Mouse (Mus musculus) skeletal muscle tissue, adult 2 months (tissue): ENCODE results near the gene Phc2.

Experiments used
- DNase-seq: peaks from one replicate; pipeline ENCODE4 v3.0.0-alpha.2; 2012; ENCODE audit warnings: low read depth, low spot score

Phc2 gene

DNA sequence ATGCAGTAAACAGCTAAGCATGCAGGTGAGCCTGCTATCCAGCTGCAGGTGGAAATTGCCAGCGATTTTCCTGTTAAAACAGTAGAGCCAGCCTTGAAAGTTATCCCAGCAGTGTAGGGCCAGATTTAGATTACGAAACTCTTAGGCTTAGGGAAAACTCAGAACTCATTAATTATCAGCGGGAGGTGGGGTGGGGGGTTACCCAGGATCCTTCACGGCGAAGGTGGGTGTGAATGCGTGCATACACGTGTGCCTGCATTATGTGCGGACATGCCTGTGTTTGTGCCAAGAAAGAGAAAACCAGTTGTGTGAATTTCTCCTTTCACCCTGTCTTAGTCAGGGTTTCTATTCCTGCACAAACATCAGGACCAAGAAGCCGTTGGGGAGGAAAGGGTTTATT lies 62.2 kb downstream of the Phc2 start:
- no peak for DNase-seq

DNA sequence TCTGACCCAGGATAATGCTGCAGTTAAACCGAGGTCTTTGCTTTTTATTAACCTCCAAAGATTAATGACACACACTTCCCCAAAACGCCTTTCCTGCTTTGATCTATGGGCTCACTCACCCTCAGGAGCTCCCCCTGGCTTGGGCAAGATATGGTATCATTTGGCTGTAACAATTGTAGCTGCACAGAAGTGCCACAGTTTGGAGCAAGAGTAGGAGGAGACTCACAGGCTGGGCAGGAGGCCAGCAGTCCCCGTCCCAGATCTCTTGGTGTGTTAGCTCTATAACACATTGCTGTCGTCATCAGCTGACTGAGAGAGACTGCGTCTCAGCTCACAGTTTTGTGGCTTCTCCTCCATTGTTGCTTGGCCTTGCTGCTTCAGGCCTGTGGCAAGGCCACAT lies 65.6 kb downstream of the Phc2 start:
- no peak for DNase-seq

DNA sequence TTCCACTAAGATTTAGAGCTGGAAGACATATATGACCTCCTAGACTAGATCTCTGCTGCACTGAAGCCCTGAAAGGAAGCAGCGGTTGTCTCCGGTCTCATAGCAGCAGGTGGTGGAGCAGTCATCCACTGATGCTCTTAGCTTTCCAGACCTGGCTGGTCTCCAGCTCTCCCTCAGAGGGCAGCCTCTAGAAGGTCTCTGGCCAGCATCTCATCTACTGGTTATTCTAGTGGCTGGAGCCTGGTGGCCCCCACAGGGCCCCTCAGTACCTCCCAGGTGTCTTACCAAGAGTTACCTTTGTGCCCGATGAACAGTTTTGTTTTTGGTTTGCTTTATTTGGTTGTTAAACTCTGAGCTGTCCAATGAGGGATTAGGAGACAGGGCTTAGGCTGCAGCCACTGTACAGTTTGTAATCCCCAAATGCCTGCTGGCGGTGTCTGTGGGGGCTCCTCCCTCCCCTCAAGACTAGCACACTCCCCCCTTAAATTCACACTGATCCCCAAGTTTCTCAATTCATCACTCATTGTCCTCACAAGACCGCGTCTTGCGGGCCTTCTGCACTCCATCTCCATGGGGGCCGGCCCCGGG lies 66.7 kb downstream of the Phc2 start:
- DNase-seq: no peak

DNA sequence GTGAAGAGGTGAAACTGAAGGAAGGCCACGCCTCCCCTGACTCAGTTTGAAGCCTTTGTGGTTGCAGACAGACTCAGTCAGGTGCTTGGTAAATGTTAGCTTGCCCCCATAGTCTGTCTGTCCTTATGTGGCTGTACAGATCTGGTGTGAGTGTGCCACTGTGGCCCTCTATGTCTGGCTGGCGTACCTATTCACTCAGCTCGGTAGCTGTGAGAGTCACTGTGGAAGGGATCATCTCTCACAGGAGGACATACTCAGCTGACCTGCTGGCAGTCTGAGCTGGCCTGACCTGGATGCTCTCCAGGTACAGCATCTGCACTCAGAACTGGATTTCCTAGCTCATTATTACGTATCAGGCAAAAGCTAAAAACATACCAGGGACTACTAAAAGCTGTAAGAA lies 67.3 kb downstream of the Phc2 start:
- DNase-seq: no peak

DNA sequence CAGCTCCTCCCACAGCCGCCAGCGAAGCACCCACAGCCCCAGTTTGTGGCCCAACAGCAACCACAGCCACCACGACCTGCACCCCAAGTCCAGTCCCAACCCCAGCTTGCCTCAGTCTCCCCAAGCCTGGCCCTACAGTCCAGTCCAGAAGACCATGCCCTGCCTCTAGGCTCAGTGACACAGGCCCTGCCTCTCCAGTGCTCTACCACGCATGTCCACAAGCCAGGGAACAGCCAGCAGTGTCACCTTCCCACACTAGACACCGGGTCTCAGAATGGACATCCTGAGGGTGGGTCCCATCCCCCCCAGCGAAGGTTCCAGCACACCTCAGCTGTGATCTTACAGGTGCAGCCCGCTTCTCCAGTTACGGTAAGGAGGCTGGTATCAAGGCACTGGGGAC lies 68.4 kb downstream of the Phc2 start:
- no peak for DNase-seq

DNA sequence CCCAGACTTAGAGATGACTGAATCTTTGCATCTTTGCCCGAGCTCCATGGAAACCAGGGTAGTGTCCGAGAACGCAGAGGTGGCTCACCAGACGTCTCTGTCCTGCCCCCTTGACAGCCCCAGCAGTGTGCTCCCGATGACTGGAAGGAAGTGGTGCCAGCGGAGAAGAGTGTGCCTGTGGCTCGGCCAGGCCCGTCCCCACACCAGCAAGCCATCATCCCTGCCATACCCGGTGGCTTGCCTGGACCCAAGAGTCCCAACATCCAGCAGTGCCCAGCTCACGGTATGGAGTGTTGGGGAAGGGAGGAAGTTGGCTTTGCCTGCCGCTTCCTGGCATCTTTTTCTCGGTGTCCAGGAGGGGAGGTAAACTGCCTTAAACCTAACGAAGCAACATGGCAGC lies 68.9 kb downstream of the Phc2 start:
- DNase-seq: no peak

DNA sequence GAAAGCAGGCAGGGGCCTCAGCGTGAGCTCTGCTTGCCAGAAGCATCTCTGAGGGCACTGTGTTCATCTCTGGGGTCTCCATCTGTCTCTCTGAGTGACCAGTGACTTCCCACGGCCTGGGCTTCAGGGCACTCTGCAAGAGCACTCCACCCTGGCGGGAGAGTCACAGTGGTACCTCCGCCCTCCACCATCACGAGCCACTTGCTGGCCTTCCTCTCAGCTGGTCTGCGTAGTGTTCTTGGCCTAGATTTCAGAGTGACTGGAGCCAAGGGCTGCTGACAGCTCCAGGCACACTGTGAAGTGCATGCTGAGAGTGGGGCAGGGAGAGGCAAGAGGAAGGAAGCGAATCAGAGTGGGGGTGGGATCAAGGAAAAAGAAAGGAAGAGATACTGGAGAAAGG lies 69.6 kb downstream of the Phc2 start:
- no peak for DNase-seq

DNA sequence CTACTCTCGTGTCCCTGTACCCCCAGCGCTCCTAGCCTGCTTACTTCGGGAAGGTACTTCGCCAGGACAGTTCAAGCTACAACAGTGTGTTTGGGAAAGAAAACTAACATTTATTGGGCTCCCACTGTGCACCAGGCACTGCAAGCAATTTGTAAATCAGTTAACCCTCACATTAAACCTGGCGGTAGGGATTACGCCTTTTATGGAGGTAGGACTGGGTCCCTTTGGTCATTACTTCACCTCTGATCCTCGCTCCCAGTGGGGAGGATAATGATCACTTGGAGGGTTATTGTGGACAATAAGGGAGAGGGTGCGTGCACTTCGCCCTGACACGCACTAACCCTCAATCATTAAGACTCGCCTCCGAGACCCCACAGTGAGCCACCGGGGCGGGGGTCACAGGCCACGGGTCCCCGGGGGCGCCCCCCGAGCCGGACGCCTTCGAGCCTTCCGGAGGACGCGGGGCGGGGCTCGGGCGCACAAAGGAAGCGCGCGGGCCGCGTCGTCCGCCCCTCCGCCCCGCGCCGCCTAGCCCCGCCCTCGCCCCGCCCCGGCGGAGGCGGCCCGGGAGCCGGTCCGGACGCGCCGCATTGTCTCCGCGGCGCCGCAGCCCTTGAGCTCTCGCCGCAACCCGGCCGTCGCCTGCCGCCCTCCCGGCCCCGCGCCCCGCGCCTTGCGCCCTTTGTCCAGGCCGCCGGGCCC lies 72.7 kb downstream of the Phc2 start:
- no peak for DNase-seq

DNA sequence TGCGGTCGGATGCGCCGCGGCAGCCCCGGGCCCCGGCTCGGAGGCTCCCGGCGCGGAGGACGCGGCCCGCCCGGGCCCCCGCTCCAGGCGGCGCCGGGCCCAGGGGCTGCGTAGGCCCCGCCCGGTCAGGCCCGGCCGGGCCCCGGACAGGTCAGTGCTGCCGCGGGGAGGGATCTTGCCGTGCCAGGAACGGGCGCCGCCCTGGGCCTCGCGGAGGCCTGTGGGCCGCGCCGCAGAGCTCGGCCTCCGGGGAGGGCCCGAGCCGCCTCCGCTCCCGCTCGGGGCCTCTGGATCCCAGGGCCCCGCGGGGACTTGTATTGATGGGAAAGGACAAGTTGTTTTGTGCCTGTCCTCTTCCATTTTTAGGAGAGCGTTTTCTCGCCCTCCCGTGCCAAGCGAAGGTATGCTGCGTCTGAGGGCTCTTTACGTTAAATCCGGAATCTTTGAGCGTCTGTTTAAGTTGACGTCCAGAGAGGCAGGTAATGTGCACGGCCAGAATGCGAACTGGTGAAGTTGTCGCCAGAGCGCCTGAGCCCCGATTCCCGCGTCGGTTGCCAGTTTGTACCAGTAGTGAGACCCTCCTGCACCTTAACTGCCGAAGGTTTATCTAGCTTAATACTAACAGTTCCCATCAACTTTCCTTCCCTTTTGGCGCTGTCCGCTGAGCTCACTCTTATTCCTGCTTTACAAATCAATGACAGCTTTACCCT lies 73.4 kb downstream of the Phc2 start:
- no peak for DNase-seq

DNA sequence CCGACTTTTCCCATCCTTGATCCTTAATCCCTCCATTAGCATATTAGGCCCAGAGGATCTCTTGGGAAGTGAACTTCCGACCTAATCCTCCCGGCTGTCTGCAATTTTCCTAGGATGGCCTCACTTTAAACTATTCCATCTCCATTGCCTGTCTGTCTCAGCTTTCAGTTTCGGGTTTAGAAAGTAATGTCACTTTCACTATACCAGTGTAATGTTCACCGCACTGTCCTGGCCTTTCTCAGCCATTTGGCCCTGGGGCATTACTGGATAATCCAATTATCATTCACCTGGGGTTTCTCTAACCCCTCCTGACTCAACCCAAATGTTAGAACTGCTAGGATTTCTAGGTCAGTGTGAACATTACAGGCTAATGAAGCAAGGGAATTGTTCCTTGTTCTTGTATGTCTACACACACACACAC lies 73.9 kb downstream of the Phc2 start:
- no peak for DNase-seq

DNA sequence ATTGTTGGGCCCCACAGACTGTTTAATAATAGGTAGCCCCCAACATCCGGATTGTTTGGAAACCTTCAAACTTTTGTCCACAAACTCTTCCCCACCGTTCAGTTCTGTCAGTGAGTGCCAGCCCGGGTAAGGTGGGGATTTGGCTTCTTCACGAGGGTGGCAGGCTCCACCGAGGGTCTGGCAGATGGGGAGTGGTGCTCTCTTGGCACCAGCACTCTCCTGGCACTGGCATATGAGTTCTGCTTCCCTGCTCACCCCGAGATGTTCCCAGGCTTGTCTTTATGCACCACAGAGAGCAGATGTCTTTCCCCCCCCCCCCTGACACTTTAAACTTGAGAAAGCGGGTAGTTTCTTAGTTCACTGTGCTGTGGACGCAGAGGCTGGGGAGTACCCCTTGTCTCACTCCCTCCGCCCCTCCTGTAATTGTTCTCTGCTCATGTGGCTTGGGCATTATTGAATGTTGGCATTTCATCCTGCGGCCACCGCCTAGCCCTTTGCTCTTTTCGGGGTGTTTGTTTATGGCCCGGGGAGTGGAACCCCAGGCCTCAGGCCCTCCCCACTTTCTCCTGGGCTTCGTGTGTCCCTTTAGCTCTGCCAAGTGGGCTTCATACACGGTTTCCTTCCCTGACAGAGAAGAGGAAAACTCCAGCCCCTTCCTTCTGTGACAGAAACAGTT lies 74.7 kb downstream of the Phc2 start:
- DNase-seq: no peak

DNA sequence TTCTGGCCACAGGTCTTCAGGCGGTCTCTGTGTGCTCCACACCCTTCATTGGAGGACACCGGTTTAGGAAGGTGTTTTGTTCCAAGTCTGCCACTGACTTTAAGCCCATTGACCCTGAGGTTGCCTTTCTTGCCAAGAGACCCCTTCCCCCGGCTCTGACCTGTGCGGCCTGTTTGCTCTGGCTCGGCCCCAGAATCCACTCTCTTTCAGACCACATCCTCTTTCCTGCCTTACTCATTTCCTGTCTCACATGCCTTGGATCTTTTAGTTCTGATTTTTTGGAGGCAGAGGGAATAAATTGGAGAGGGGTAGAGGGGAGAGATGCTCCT lies 75.2 kb downstream of the Phc2 start:
- no peak for DNase-seq

DNA sequence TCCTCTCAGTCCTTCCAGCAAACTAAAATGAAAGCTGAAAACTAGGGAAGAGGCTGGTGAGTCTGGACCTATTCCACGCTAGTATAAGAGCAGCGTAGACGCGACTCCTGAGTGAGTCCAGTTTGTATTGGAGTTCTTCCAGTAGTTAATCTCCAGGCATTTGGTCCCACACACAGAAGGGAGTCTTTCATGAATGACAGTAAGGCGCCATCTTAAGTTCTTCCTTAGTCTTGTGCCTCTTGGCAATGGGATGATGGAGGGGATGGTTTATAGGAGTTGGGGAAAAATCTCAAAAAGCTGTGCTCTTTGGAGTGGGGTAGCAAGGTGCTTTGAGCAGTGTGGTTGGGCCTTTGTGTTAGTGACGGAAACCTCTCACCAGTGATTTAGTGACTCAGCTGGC lies 75.8 kb downstream of the Phc2 start:
- DNase-seq: no peak

DNA sequence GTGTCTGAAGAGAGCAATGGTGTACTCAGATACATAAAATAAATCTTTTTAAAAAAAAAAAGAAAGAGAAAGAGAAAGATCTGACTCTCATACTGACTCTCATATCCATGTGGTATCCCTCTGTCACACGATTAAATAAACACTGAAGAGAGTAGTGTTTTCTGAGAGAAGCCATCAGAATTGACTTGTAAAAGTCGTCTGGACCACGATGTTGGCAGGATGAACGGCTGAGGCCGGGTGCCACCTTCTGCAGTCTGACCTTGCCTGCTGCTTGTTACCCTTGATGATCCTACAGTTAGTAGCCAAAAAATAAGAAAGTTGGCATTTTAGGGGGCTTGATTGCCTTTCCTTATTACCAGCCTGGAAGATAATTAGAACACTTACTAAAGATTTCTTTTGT lies 78.3 kb downstream of the Phc2 start:
- no peak for DNase-seq

DNA sequence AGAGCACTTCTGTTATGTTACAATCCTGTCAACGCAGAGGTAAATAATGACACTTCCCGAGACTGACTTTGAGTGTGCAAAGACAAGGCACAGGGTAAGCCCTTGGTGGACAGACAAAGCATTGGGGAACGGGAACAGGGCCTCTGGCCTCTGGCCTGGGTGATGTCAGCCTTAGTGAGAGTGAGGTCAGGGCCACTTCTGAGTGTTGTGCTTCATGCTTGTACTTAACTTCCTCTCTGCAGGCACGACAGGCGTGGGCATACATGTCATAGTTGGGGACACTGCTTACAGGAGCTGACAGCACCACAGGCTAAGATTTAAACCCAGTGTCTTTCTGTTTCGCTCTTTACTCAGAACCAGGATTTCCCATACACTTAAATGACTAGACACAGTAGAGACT lies 79.0 kb downstream of the Phc2 start:
- no peak for DNase-seq

DNA sequence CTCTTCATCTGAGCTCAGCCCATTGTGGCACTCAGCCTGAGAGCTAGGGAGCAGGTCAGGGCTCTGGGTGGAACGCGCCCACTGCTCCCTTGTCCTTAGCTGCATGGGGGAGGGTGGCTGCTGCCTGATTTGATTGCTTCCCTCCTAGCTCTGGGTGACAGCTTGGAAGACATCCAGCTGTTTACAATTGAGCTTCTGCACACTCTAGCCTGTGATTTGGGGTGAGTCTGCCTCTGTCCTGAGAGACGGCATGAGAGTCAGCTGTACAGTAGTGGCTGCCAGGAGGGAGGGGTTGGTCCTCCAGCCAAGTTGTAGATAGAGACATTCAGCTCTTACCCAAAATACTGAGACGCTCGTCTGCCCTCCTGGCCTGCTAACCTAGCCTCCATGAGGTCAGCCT lies 79.7 kb downstream of the Phc2 start:
- peak; percentile 57 for DNase-seq

DNA sequence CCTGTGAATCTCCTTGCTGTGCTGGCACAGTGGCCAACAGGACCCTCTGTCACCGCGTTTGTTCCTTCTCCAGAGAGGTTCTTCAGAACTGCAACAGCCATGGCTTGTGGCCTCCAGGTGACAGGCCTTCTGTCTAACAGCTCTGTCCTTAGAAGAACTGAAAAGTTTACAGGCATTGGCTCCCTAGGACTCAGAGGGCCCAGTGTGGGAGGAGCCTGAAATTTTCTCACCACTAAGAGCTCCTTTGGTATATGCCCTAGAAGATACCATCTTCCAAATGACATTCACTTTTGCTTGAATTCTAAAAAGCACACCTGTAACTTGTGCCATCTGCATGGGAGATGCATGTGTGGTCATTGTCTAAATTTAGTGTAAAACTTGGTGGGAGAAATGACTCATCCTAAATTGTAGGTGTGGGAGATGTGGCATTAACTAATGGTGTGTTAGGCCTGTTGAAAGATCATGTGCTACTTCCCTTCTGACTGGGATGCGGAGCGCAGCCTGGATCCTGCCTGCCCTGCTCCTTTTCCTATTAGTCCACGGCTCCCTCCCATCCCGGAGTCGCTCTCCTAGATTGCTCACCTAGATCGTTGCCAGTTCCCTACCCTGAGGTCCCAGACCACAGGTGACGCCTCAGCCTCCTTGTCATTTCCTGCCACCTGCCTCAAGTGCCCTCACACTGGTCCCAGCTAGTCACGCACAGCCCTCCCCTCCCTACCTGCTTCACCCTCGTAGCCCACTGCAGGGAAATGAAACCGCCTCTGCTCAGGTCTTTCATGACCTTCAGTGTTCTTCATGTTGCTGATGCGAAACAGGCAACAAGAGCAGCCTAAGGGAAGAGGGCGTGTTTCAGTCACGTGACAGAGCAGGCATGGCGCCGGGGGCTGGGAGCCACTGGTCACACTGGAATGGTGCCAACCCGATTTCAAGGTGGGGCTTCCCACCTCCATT lies 80.5 kb downstream of the Phc2 start:
- no peak for DNase-seq

DNA sequence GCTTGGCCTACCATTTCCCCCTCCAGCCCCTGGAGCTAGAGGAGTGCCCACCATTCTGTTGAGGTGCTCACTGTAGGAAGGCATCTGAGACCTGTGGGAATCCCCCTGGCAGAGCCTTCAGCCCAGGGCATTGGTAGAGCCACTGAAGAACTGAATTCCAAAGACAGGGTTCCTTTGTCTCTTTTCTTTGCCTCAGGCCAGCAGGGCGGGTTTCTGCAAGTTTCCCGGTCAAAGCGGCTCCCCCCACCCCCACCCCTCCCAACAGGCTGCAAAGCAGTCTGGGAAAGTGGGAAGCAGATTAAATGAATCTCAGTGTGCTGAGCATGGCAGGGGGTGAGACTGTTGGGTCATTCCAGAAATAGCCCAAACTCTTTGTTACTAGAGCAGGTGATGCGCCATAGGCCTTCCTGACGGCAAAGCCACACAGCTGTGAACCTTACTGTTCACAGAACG lies 82.7 kb downstream of the Phc2 start:
- DNase-seq: no peak

DNA sequence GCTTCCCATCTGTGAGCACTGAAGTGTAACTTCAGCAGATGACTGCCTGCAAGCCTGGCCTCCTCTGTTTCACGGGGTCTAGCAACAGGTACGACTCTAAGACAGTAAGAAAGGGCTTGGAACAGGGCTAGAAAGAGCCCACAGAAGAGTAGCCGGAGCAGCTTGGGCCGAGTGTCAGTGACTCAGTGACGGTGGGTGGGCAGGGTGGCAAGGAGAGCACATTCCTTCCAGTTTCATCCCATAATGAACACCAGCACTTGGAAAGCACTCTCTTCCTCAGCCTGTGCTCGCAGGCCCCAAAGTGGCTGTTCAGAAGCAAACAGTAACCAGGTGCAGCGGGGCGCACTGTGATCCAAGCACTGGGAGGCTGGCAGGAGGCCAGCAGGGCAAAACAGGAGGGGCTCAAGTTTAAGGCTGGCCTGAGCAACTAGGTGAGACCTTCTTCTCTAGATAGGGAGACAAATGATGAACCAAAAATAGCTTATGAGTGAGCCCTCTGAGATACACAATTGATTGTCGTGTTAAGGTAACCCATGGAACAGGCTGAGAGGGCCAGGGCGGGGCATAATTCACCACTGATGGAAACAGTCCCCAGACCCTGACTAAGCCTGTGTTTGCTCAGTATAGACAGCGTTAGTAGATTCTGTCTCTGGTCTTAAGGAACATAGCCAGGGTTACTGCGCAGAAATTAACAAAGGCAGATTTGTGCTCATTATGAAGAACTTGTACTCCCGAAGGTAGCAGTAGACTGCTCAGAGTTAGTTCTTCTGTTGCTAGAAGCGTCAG lies 83.5 kb downstream of the Phc2 start:
- no peak for DNase-seq

DNA sequence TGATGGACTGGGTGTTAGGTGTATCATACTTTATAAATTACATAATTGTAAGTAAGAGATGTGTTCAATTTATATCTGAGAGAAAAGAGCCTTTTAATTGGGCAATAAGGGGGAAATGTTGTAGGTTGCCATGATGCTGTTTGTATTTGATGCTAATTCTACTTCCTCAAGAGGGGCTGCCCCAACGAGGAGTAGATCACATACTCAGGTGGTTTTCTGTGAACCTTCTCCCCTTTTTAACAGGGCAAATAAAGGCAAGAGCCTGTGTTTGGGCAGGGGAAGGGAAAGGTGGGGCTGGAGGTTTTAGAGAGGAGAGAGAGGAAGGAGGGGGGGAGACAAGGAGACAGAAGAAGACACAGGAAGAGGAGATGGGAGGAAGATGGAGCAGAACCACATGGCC lies 86.4 kb downstream of the Phc2 start:
- DNase-seq: no peak

DNA sequence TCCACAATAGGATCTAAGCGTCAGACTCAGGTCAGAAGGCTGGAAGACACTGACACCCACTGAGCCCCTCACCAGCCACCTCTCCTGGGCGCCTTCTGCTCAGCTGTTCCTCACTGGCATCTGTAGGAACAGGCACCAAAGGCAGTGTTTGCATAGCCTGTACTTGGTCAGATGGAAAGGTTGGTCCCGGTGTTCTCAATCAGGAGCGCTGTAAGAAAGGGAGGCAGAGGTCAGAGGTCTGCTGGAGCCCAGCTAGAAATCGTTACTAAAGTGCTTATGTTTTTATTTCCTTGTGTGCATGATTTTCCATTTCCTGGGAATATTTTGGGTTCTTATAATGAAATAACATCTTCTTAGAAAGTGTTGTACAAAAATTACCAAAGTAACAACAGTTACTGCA lies 87.4 kb downstream of the Phc2 start:
- no peak for DNase-seq
